Mouse (Mus musculus) heart, embryonic 13.5 days (tissue): ENCODE results near the gene Rpl11. TPM values are rescaled to one million over a fixed set of nuclear protein-coding genes. Genes with fewer than 3 reads are reported as not detected.
"Not testable (repeated sequence)": the region's sequence is repeated elsewhere in the genome, so short reads cannot be mapped to it uniquely, and the experiment has no call there.

Source experiments
- ATAC-seq: fragments of 200-750 bp; cut with Nextera tagmentation; 2 replicates; pipeline ENCODE4 v1.8.0; 2017; ENCODE audit warnings: moderate TSS enrichment; ENCODE audit not compliant: insufficient number of reproducible peaks, low FRiP score, low TSS enrichment; ENCODE audit errors: extremely low read depth
- H3K27ac ChIP-seq: fragments of 300-500 bp; sonication (generic); replicated peaks from 2 replicates; pipeline ENCODE4 v1.5.1; 2015; ENCODE audit warnings: moderate library complexity, mild to moderate bottlenecking, inconsistent platforms
- H3K27me3 ChIP-seq: fragments of 300-500 bp; sonication (generic); replicated peaks from 2 replicates; pipeline ENCODE4 v1.6.1; 2015; ENCODE audit warnings: mild to moderate bottlenecking, inconsistent platforms
- H3K36me3 ChIP-seq: fragments of 300-500 bp; sonication (generic); 2 replicates; pipeline ENCODE4 v1.6.1; 2015; ENCODE audit warnings: mild to moderate bottlenecking, inconsistent platforms
- H3K4me1 ChIP-seq: fragments of 300-500 bp; sonication (generic); 2 replicates; pipeline ENCODE4 v1.6.1; 2015; ENCODE audit warnings: inconsistent platforms
- H3K4me2 ChIP-seq: fragments of 300-500 bp; sonication (generic); 2 replicates; pipeline ENCODE4 v1.6.1; 2015; ENCODE audit warnings: inconsistent platforms, mild to moderate bottlenecking, moderate library complexity
- H3K4me3 ChIP-seq: fragments of 300-500 bp; sonication (generic); 2 replicates; pipeline ENCODE4 v1.5.1; 2015; ENCODE audit warnings: moderate library complexity, mild to moderate bottlenecking, inconsistent platforms
- H3K9ac ChIP-seq: fragments of 300-500 bp; sonication (generic); 2 replicates; pipeline ENCODE4 v1.6.1; 2015; ENCODE audit warnings: inconsistent platforms, mild to moderate bottlenecking, moderate library complexity
- H3K9me3 ChIP-seq: fragments of 300-500 bp; sonication (generic); 2 replicates; pipeline ENCODE4 v1.6.1; 2016; ENCODE audit warnings: inconsistent platforms
- WGBS: fragments of 180-500 bp; shearing (Covaris S2); methylation state at CpG from one replicate; pipeline ENCODE4 v1.1.7; 2015; ENCODE audit warnings: mixed read lengths; 5-methylcytosine and 5-hydroxymethylcytosine counted together
- polyA plus RNA-seq: library from polyadenylated mRNA; unstranded; fragments of >200 nt; fragmentation: Nextera tagmentation; extraction: Ambion mirVana; gene quantifications from 2 replicates; pipeline ENCODE4 v1.2.1, GENCODE M21; 2015

Rpl11 gene
- polyA plus RNA-seq, result 270 and 324 TPM in 2 replicates

DNA sequence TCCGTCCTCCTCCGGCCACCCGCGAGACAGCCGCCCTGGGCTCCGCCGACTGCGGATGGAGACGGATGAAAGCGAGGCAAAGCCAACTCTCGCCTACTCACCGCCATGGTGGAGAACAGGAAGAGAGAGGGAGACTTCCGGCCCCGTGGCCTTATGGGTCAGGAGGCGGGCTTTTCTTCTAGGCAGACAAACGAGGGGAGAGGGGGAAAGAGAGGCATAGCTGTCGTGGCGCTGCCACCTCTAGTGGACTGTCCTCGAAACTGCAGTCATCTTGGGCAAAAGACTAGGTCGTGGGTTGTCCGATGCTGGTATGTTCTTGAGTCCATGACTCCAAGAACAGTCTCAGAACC, at the start of gene Rpl11:
TSS of gene Rpl11 (minus strand) at position 182 of the 350 bp plus-strand sequence.
- WGBS, result under 1% methylated on average over 21 of the region's 21 CpGs
- H3K27ac ChIP-seq, result peak within 1 kb of the TSS; percentile 90
- H3K9me3 ChIP-seq, result no peaks in the 10 kb centered on the region
- peaks cover 41% of the 10 kb centered on the region for H3K36me3 ChIP-seq
- peak within 1 kb of the TSS; percentile 98 for H3K4me2 ChIP-seq
- H3K9ac ChIP-seq, result peak within 1 kb of the TSS; percentile 100
- H3K27me3 ChIP-seq, result no peaks in the 10 kb centered on the region; the same call in 1 of the 2 replicates
- H3K4me3 ChIP-seq, result peak within 1 kb of the TSS; percentile 96
- H3K4me1 ChIP-seq, result peaks cover 24% of the 10 kb centered on the region
- ATAC-seq, result peak; percentile 80

DNA sequence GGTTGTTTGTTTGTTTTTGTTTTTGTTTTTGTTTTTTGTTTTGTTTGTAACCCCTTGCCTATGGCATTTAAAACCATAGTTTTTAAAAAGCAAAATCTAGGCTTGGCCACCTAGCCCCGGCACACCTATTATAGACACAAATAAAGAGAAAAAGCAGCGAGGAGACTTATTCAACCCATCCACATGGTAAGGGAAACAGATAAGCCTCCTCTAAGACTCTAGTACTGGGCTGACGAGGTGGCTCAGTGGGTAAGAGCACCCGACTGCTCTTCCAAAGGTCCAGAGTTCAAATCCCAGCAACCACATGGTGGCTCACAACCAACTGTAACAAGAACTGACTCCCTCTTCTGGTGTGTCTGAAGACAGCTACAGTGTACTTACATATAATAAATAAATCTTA, 48.5 kb upstream of the Rpl11 start:
- H3K4me3 ChIP-seq, result not testable (repeated sequence)

DNA sequence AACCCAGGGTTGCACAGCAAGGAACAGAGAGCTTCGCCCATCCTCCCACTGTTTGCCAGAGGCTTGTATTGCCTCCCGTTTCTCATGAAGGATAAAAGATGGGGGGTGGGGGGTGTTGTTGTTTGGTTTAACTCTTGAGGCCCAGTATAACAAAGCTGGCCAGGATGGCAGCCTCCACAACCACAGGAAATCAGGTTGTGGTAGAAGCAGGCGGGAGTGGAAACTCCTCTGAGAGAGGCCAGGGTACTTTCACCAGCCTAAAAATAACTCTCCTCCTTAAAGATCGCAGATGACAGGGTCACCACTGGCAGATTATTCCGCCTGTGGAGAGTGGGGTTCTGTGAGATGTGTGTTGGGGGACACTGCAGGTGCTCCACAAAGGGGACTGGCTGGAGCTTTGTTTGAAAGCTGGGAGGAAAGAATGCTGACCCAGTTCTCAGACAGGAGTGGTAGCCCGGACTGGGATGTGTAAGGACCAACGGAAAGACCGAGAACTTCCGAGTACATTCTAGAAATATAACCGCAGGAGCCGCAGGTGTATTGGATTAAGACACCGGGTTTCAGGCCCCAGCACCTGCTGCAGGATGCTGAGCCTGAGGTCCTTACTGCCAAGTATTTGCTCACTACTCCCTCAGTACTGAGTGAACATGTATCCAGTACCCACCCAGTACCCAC, 47.3 kb upstream of the Rpl11 start:
- WGBS, result 48% methylated on average over 12 of the region's 12 CpGs
- H3K36me3 ChIP-seq, result no peaks in the 10 kb centered on the region
- no peaks in the 10 kb centered on the region for H3K9me3 ChIP-seq
- 0 out of 2 replicates have a peak overlapping the region, but pooled peaks have one; percentile 11 for H3K4me2 ChIP-seq
- H3K4me3 ChIP-seq, result no peak overlapping the region
- H3K9ac ChIP-seq, result peak overlapping the region; percentile 35; the same call in 1 of the 2 replicates
- ATAC-seq, result no peak
- H3K27me3 ChIP-seq, result peaks cover 3% of the 10 kb centered on the region; the same call in 1 of the 2 replicates
- peaks cover 25% of the 10 kb centered on the region for H3K4me1 ChIP-seq
- H3K27ac ChIP-seq, result no peak overlapping the region; the same call in 1 of the 2 replicates

More for the DNA sequence above, 48.5 kb upstream of the Rpl11 start:
- H3K4me1 ChIP-seq, result peaks cover 27% of the 10 kb centered on the region
- not testable (repeated sequence) for H3K9me3 ChIP-seq, H3K36me3 ChIP-seq, H3K27me3 ChIP-seq, ATAC-seq, H3K9ac ChIP-seq, H3K27ac ChIP-seq, H3K4me2 ChIP-seq
- WGBS, result 79% methylated on average over 4 of the region's 4 CpGs

DNA sequence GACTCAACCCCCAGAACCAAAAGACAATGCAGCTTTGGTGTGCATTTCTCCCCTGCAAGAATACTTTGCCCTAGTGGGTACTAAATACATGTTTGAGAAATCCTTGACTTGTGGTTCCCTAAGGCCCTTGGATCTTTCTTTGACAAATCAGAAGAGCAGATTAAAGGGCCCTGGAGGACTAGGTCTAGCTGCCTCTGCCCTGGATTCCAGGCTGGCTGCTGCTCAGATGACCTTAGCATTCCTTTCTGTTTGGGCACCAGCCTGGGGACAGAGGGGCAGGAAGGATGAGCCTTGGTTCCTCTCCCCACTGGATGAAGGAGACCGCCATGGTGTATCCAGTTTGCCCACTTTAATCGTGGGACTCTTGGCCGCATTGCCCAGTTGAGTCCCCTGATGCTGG, 45.2 kb upstream of the Rpl11 start:
- H3K27ac ChIP-seq, result no peak overlapping the region
- no peak overlapping the region for H3K9ac ChIP-seq
- WGBS, result 88% methylated on average over 3 of the region's 3 CpGs
- ATAC-seq, result no peak
- H3K4me2 ChIP-seq, result no peak overlapping the region
- no peak overlapping the region for H3K4me3 ChIP-seq
- peaks cover 13% of the 10 kb centered on the region for H3K4me1 ChIP-seq
- no peaks in the 10 kb centered on the region for H3K9me3 ChIP-seq
- H3K27me3 ChIP-seq, result peaks cover 3% of the 10 kb centered on the region; the same call in 1 of the 2 replicates
- H3K36me3 ChIP-seq, result no peaks in the 10 kb centered on the region

DNA sequence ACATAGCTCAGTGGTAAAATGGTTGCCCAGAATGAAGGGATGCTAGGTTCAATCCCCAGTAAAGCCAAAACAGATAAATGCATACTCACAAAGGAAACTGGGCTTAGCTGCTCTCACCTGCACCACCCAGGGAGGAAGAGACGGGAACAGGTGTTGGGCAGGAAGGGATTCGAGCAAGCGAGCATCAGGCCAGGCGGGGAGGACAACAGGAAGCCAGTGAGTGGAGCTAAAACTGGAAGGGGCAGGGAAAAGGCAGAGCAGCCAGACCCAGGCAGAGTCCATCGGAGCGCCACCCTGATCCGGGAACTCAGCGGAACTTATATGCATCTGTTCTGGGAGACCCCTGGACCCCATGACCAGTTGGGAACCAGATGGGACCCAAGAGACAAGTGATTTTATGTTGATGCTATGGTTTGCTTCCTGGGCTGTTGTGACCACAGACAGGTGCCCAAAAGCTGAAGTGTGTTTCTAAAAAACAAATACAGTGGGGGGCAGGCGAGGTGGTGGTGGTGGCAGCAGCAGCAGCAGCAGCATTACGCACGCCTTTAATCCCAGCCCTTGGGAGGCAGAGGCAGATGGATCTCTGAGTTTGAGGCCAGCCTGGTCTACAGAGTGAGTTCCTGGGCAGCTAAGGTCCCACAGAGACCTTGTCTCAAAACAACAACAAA, 43.4 kb upstream of the Rpl11 start:
- peaks cover 13% of the 10 kb centered on the region for H3K4me1 ChIP-seq
- WGBS, result 60% methylated on average over 11 of the region's 11 CpGs
- peaks cover 3% of the 10 kb centered on the region; the same call in 1 of the 2 replicates for H3K27me3 ChIP-seq
- no peak overlapping the region for H3K4me3 ChIP-seq
- peaks cover 9% of the 10 kb centered on the region; the same call in 1 of the 2 replicates for H3K9me3 ChIP-seq
- no peak overlapping the region for H3K27ac ChIP-seq
- no peak overlapping the region for H3K4me2 ChIP-seq
- ATAC-seq, result no peak
- H3K9ac ChIP-seq, result no peak overlapping the region
- no peaks in the 10 kb centered on the region for H3K36me3 ChIP-seq

DNA sequence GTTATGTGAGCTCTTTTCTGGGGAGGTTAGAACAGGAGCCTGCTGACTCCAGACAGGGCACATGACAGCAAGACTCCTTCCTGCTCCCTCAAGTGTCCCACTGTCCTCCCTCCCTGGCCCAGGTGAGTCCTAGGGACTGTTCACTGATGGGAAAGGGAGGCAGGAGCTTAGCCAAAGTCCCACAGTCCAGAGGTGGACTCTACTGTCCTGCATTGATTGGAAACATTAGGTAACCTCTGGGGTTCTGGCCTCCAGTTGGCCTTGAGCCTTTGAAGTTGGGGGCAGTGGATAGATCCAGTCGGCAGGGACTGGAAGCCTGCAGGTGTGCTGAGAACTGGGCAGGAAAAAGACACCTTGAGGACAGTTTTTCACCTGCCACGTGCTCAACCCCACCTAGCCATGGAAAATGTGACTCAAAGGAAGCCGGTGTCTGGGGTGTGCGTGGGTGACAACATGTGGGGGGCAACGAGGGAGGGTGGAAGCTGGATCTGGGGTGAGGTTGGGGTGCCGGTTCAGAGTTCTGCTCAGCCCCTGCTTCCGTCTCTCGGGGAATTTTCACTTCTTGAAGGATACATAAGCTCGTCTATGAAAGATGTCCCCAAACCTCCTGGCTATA, 42.4 kb upstream of the Rpl11 start:
- peaks cover 3% of the 10 kb centered on the region; the same call in 1 of the 2 replicates for H3K27me3 ChIP-seq
- no peak overlapping the region for H3K9ac ChIP-seq
- no peaks in the 10 kb centered on the region for H3K36me3 ChIP-seq
- 67% methylated on average over 9 of the region's 9 CpGs for WGBS
- no peak overlapping the region for H3K4me2 ChIP-seq
- no peak overlapping the region for H3K4me3 ChIP-seq
- ATAC-seq, result no peak
- peaks cover 9% of the 10 kb centered on the region; the same call in 1 of the 2 replicates for H3K9me3 ChIP-seq
- peaks cover 11% of the 10 kb centered on the region for H3K4me1 ChIP-seq
- H3K27ac ChIP-seq, result no peak overlapping the region

DNA sequence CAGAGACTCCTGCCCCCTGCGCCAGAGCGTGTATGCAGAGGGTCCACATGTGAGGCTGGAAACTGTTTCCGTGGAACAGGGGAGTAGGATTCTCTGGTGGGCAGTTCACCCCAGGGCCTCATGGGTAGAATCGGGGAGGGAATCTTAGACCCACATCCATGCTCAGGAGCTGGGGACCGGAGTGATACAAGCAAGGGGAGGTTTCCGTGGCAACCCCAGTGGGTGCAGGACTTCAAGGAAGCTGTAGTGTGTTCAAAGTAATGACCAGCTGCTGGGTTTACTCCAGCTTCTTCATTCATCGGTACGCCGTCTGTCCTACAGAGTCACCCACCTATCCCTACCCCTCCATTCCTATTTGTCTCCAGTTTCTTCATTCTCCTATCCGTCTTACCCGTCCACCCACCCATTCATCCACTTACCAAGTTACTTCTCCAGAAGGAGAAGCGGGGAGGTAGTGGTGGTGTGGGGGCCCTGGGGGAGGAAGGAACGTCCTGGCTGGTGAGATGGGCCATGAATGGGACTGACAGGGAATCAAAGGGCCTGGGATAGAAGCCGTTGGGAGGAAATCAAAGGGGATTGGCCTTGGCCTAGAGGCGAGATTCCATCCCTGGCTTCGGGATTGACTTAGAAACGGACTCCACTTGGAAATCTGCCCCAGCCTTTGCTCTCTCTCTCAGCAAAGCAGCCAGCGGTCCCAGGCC, 41.4 kb upstream of the Rpl11 start:
- Histone ChIP-seq H3K9me3 (peaks cover 9% of the 10 kb centered on the region; the same call in 1 of the 2 replicates), H3K27ac (no peak overlapping the region), H3K27me3 (peaks cover 3% of the 10 kb centered on the region; the same call in 1 of the 2 replicates), H3K4me2 (no peak overlapping the region), H3K4me3 (no peak overlapping the region), H3K9ac (no peak overlapping the region), H3K36me3 (no peaks in the 10 kb centered on the region), H3K4me1 (peaks cover 8% of the 10 kb centered on the region)
- no peak for ATAC-seq
- WGBS, result 77% methylated on average over 18 of the region's 18 CpGs

DNA sequence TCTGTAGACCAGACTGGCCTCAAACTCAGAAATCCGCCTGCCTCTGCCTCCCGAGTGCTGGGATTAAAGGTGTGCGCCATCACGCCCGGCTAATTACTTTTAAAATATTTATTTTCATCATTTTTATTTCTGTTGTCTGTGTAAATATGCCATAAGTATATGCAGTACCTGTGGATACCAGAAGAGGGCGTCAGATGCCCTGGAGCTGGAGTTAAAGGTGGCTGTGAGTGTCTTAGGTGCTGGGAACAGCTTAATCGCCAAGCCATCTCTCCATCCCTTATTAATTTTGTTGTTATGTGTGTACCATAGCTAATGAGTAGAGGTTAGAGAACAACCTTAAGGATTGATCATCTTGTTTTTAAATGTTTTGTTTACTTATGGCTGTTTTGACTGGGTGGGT, 39.3 kb upstream of the Rpl11 start:
- H3K4me1 ChIP-seq, result peaks cover 18% of the 10 kb centered on the region; the same call in 1 of the 2 replicates
- peaks cover 9% of the 10 kb centered on the region; the same call in 1 of the 2 replicates for H3K9me3 ChIP-seq
- H3K27me3 ChIP-seq, result peaks cover 3% of the 10 kb centered on the region; the same call in 1 of the 2 replicates
- H3K4me3 ChIP-seq, result no peak overlapping the region
- no peak for ATAC-seq
- no peak overlapping the region for H3K9ac ChIP-seq
- no peak overlapping the region for H3K4me2 ChIP-seq
- 78% methylated on average over 7 of the region's 7 CpGs for WGBS
- no peaks in the 10 kb centered on the region for H3K36me3 ChIP-seq
- H3K27ac ChIP-seq, result no peak overlapping the region

DNA sequence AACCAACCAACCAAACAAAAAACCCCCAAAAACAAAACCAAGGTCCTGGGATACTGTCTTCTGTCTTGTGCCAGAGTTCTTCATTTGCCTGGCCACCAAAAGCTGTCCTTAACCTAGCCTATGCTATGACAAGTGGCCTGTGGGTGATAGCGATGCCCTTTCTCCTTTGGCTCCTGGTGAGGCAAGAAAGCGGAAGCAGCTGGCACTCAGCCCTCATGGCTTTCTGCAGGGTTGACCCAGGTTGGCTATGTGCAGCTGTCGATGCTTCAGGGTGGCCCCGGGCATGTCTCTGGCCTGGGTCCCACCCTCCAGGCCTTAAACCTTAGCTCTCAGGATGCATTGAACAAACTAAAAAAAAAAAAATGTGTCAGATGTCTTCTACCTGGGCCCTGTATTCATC, 38.1 kb upstream of the Rpl11 start:
- no peak overlapping the region for H3K27ac ChIP-seq
- no peak overlapping the region for H3K9ac ChIP-seq
- 92% methylated on average over 4 of the region's 4 CpGs for WGBS
- no peak overlapping the region for H3K4me2 ChIP-seq
- peaks cover 18% of the 10 kb centered on the region; the same call in 1 of the 2 replicates for H3K4me1 ChIP-seq
- no peak for ATAC-seq
- peaks cover 3% of the 10 kb centered on the region; the same call in 1 of the 2 replicates for H3K27me3 ChIP-seq
- H3K9me3 ChIP-seq, result peaks cover 9% of the 10 kb centered on the region; the same call in 1 of the 2 replicates
- no peaks in the 10 kb centered on the region for H3K36me3 ChIP-seq
- H3K4me3 ChIP-seq, result no peak overlapping the region

DNA sequence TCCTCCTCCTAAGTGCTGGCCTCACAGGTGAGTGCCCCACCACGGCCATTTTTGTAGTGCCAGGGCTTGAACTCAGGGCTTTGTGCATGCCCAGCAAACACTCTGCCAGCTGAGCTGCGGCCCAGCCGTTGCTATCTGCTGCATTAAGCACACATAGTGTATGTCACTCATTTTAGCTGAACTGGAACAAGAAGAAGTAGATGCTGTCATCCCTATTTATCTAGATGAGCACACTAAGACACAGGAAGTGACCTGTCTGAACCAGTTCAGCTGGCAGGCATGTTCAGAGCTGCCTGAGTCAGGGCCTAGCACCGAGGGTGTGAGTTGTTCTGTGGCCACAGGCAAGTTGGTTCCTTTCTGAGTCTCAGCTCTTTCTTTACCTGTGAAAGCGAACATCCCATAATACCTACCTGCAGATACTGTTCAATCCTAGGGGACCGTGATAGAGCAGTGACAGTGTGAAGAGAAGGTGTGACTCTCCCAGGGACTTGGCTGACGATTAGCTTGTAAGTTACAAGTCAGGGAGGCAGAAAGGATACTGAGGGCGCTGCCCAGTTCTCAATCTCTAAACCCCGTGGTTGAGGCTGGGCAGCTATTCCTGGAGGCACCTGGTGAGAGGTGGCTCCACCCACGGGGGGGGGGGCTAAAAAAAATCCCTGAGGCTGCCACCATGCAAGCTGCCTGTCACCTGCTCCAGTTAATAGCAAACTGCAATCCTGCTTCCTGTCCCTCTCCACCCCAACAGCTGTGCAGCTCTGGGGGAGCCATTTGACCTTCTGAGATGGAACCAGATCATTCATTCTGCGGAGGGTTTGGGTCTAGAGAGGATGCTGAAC, 36.7 kb upstream of the Rpl11 start:
- Histone ChIP-seq H3K36me3 (no peaks in the 10 kb centered on the region), H3K9ac (peak overlapping the region; percentile 15; the same call in 1 of the 2 replicates), H3K27ac (no peak overlapping the region), H3K27me3 (no peaks in the 10 kb centered on the region), H3K4me2 (no peak overlapping the region), H3K4me3 (no peak overlapping the region), H3K9me3 (peaks cover 9% of the 10 kb centered on the region; the same call in 1 of the 2 replicates), H3K4me1 (peaks cover 18% of the 10 kb centered on the region; the same call in 1 of the 2 replicates)
- ATAC-seq, result no peak
- WGBS, result 56% methylated on average over 11 of the region's 11 CpGs
